9 mouse cellular contexts compared by ENCODE assay signal in the genomic region with DNA sequence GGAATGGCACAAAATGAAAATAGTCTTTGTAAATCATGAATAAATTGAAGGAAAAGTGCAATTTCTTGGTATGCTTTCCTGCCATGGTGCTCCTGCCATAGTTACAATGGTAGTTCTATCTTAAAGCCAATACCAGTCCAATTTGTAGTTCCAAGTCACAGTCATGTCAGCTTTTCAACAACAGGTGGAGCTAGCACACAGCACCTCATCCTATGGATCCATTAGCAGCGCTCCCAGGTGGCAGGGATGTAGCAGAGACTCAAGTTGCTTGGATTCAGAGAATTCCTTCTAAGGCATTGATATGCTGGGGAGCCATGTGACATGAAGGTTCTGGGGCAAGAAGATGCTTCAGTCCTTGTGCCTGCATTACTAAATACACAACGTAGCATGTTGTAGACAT. TPM values are rescaled to one million over a fixed set of nuclear protein-coding genes. Genes with fewer than 3 reads are reported as not detected.
DNase-seq lines count a peak whose midpoint lies in the region; ATAC-seq and TF ChIP-seq lines count a peak whose summit lies in the region.
"Had no signal": no experiment of that assay in that cellular context is flagged by ENCODE, and none has a peak within 500 bp of the region (broad histone marks: within the 10 kb centered on the region; RNA-seq: fewer than 3 reads in every experiment).

No protein-coding gene starts in this region.

- H3K9ac ChIP-seq in liver, embryonic 14.5 days (replicated peaks) = no peak overlapping the region
- no peak overlapping the region for H3K9ac ChIP-seq in liver, embryonic 11.5 days (ENCODE audit: low read depth, low read length)
- H3K9ac ChIP-seq in embryonic facial prominence, embryonic 11.5 days (replicated peaks; ENCODE audit: low read length) = no peak overlapping the region

- H3K27ac ChIP-seq in liver, embryonic 14.5 days = no peak overlapping the region
- no peak overlapping the region for H3K27ac ChIP-seq in liver, embryonic 11.5 days (ENCODE audit: low read depth, low read length)
- H3K27ac ChIP-seq in embryonic facial prominence, embryonic 11.5 days (replicated peaks; ENCODE audit: low read depth, low read length) = no peak overlapping the region

- H3K9me3 ChIP-seq in liver, embryonic 14.5 days (ENCODE audit: control insufficient read depth, low read length) = no peaks in the 10 kb centered on the region
- no peaks in the 10 kb centered on the region for H3K9me3 ChIP-seq in liver, embryonic 11.5 days (ENCODE audit: control insufficient read depth, low read length)
- no peaks in the 10 kb centered on the region for H3K9me3 ChIP-seq in embryonic facial prominence, embryonic 11.5 days (replicated peaks; ENCODE audit: control insufficient read depth, low read length)

- H3K4me2 ChIP-seq in liver, embryonic 14.5 days (ENCODE audit: low read depth) = no peak overlapping the region
- H3K4me2 ChIP-seq in liver, embryonic 11.5 days = no peak overlapping the region
- H3K4me2 ChIP-seq in embryonic facial prominence, embryonic 11.5 days (ENCODE audit: low read depth, low read length) = no peak overlapping the region

- H3K4me1 ChIP-seq in liver, embryonic 14.5 days (replicated peaks; ENCODE audit: control insufficient read depth in 2 of 2, insufficient read depth in 2 of 2, low read length in 1 of 2) = no peaks in the 10 kb centered on the region
- no peaks in the 10 kb centered on the region for H3K4me1 ChIP-seq in liver, embryonic 11.5 days (replicated peaks; ENCODE audit: control insufficient read depth, insufficient read depth, low read length)
- no peaks in the 10 kb centered on the region for H3K4me1 ChIP-seq in embryonic facial prominence, embryonic 11.5 days (ENCODE audit: control insufficient read depth, insufficient read depth, low read length)

- no peaks in the 10 kb centered on the region for H3K36me3 ChIP-seq in liver, embryonic 14.5 days (replicated peaks; ENCODE audit: control insufficient read depth, insufficient read depth, low read depth)
- no peaks in the 10 kb centered on the region for H3K36me3 ChIP-seq in liver, embryonic 11.5 days (ENCODE audit: control insufficient read depth, insufficient read depth, low read length)
- H3K36me3 ChIP-seq in embryonic facial prominence, embryonic 11.5 days (replicated peaks; ENCODE audit: control insufficient read depth, insufficient read depth, low read depth, low read length) = no peaks in the 10 kb centered on the region

- H3K4me3 ChIP-seq in liver, embryonic 14.5 days (ENCODE audit: insufficient read depth in 1 of 2, low read depth in 2 of 2, low read length in 2 of 2) = no peak overlapping the region
- no peak overlapping the region for H3K4me3 ChIP-seq in liver, embryonic 11.5 days (ENCODE audit: low read depth, low read length)
- H3K4me3 ChIP-seq in embryonic facial prominence, embryonic 11.5 days (ENCODE audit: low read depth, low read length) = no peak overlapping the region

- H3K27me3 ChIP-seq in liver, embryonic 14.5 days (ENCODE audit: control insufficient read depth, insufficient read depth, low read length) = no peaks in the 10 kb centered on the region
- H3K27me3 ChIP-seq in liver, embryonic 11.5 days (replicated peaks; ENCODE audit: control insufficient read depth, insufficient read depth, low read length) = no peaks in the 10 kb centered on the region
- no peaks in the 10 kb centered on the region for H3K27me3 ChIP-seq in embryonic facial prominence, embryonic 11.5 days (ENCODE audit: control insufficient read depth, insufficient read depth, low read length)

- 32% methylated on average over 2 of the region's 2 CpGs for WGBS in liver, embryonic 14.5 days (ENCODE audit: insufficient replicate concordance)
- WGBS in liver, embryonic 11.5 days = 44% methylated on average over 2 of the region's 2 CpGs
- WGBS in embryonic facial prominence, embryonic 11.5 days = 39% methylated on average over 2 of the region's 2 CpGs

- DNase-seq in adrenal gland, postnatal 14 days = peak; percentile 16
- DNase-seq in adrenal gland, postnatal 25 days = no peak
- DNase-seq in liver, embryonic 14.5 days (ENCODE audit: low read depth in 3 of 3, low spot score in 3 of 3) = no peak
- DNase-seq in liver, embryonic 11.5 days (ENCODE audit: low spot score) = no peak
- peak; percentile 46 for DNase-seq in embryonic facial prominence, embryonic 11.5 days (ENCODE audit: low spot score)
- peak; percentile 70 for DNase-seq in retina, postnatal 1 day
- DNase-seq in adipocyte (ENCODE audit: low spot score) = no peak
- DNase-seq in testis, postnatal 14 days (ENCODE audit: low spot score) = no peak

- TF ChIP-seq EP300 in liver, embryonic 14.5 days (IDR thresholded peaks at IDR 0.05; ENCODE audit: low read depth) = no peak

- peak; percentile 55 for TF ChIP-seq CTCF in liver, embryonic 14.5 days (IDR thresholded peaks at IDR 0.05; ENCODE audit: low read depth)

- no peak for ATAC-seq in liver, embryonic 14.5 days (ENCODE audit: insufficient read depth)
- ATAC-seq in liver, embryonic 11.5 days (replicated peaks; ENCODE audit: low FRiP score) = no peak
- no peak for ATAC-seq in embryonic facial prominence, embryonic 11.5 days (replicated peaks; ENCODE audit: insufficient number of reproducible peaks, low FRiP score, low TSS enrichment, low read depth)

RNA-seq across cellular contexts. Expression of a gene that starts 19.8 kb away (rescaled TPM):
- total RNA-seq in adrenal gland, postnatal 14 days (2021) = 49.2 and 52.4 TPM in 2 replicates
- 49.1 and 70.1 TPM in 2 replicates for total RNA-seq in adrenal gland, postnatal 25 days (2021)
- polyA plus RNA-seq in liver, embryonic 14.5 days (2012; rRNA removed) = 9.0 and 13.6 TPM in 2 replicates
- 25.6 and 30.9 TPM in 2 replicates for polyA plus RNA-seq in liver, embryonic 14.5 days (2014; fragmentation: Nextera tagmentation; extraction: Ambion mirVana)
- 55.1 and 64.2 TPM in 2 replicates for polyA plus RNA-seq in liver, embryonic 11.5 days (2014; fragmentation: Nextera tagmentation; extraction: Ambion mirVana)
- polyA plus RNA-seq in embryonic facial prominence, embryonic 11.5 days (2014; fragmentation: Nextera tagmentation; extraction: Ambion mirVana) = 67.6 and 72.6 TPM in 2 replicates

RNA-seq across cellular contexts. Expression of a gene that starts 51.5 kb away (rescaled TPM):
- total RNA-seq in adrenal gland, postnatal 14 days (2021) = 17.7 and 17.9 TPM in 2 replicates
- total RNA-seq in adrenal gland, postnatal 25 days (2021) = 21.3 and 27.9 TPM in 2 replicates
- polyA plus RNA-seq in liver, embryonic 14.5 days (2012; rRNA removed) = 0.08 and 0.10 TPM in 2 replicates
- polyA plus RNA-seq in liver, embryonic 14.5 days (2014; fragmentation: Nextera tagmentation; extraction: Ambion mirVana) = 0.25 and 0.51 TPM in 2 replicates
- polyA plus RNA-seq in liver, embryonic 11.5 days (2014; fragmentation: Nextera tagmentation; extraction: Ambion mirVana) = 2.3 and 2.9 TPM in 2 replicates
- polyA plus RNA-seq in embryonic facial prominence, embryonic 11.5 days (2014; fragmentation: Nextera tagmentation; extraction: Ambion mirVana) = 7.5 and 8.5 TPM in 2 replicates
- total RNA-seq: hematopoietic stem cell, adult 5-6 weeks had no signal

Comparison
In these comparisons a context has a peak if more than half of its experiments do, and no peak if none do; other contexts are left out.
1. DNase-seq: peak in adrenal gland, postnatal 14 days (single experiment), embryonic facial prominence, embryonic 11.5 days (single experiment) and retina, postnatal 1 day (single experiment); none in adrenal gland, postnatal 25 days (single experiment), liver, embryonic 14.5 days (0 of 3), liver, embryonic 11.5 days (single experiment), adipocyte (single experiment) and testis, postnatal 14 days (single experiment).